Mouse (Mus musculus): ENCODE results near the gene Snai3. TPM values are rescaled to one million over a fixed set of nuclear protein-coding genes. Genes with fewer than 3 reads are reported as not detected.
A peak's percentile ranks its signal among the peaks of the same experiment; 100 is the strongest.

The Snai3 gene
- total and polyA plus RNA-seq, 2 experiments from 2014 or later: 0.61 TPM; not detected in 1

- no peak overlapping the region for H3K27ac ChIP-seq (ENCODE audit: low read depth)
- no peak overlapping the region for H3K9ac ChIP-seq (replicated peaks; ENCODE audit: low read depth, low read length)
- H3K27me3 ChIP-seq (ENCODE audit: control insufficient read depth, insufficient read depth, low read length): no peaks in the 10 kb centered on the region
- H3K4me3 ChIP-seq (ENCODE audit: low read depth, low read length): no peak overlapping the region
- no peak overlapping the region for H3K4me2 ChIP-seq (ENCODE audit: low read depth, low read length)
- ATAC-seq (ENCODE audit: insufficient read depth, low read depth): no peak
- peaks cover 89% of the 10 kb centered on the region for H3K36me3 ChIP-seq (replicated peaks; ENCODE audit: control insufficient read depth, insufficient read depth, low read length)
- TF ChIP-seq CTCF (IDR thresholded peaks at IDR 0.05; ENCODE audit: low read depth) (no peak), EP300 (IDR thresholded peaks at IDR 0.05; ENCODE audit: low read depth) (no peak)
- no peaks in the 10 kb centered on the region for H3K4me1 ChIP-seq (ENCODE audit: control insufficient read depth, insufficient read depth)
- H3K9me3 ChIP-seq (replicated peaks; ENCODE audit: control insufficient read depth, low read length): no peaks in the 10 kb centered on the region
- 84% methylated on average over 12 of the region's 12 CpGs for WGBS
- DNase-seq (ENCODE audit: low spot score): no peak
These were observed 24.3 kb upstream of the Snai3 start for GRCm38 (mm10) chr8:122484831-122485230.

DNA sequence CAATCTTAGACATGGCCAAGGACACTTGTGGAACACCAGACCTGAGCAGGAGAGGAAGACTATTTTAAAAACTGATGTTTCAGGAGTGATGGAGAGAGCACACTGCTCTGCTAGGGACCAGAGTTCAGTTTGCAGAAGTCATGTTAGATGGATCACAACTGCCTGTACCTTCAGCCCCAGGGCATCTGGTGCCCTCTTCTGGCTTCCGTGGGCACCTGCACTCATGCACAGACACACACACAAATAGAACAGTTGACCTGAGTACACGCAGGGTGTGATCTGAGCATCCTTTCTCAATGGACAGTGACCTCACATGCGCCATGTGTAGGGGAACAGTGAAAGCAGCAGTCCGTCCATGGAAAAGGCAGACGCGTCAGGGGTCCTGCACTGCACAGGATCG, 23.3 kb upstream of the Snai3 start:
- Histone ChIP-seq H3K27me3 (ENCODE audit: control insufficient read depth, insufficient read depth, low read length) (no peaks in the 10 kb centered on the region), H3K36me3 (replicated peaks; ENCODE audit: control insufficient read depth, insufficient read depth, low read length) (peaks cover 89% of the 10 kb centered on the region), H3K4me1 (ENCODE audit: control insufficient read depth, insufficient read depth) (no peaks in the 10 kb centered on the region), H3K9me3 (replicated peaks; ENCODE audit: control insufficient read depth, low read length) (no peaks in the 10 kb centered on the region), H3K4me2 (ENCODE audit: low read depth, low read length) (no peak overlapping the region), H3K9ac (replicated peaks; ENCODE audit: low read depth, low read length) (no peak overlapping the region), H3K4me3 (ENCODE audit: low read depth, low read length) (no peak overlapping the region), H3K27ac (ENCODE audit: low read depth) (no peak overlapping the region)
- 98% methylated on average over 7 of the region's 7 CpGs for WGBS
- DNase-seq (ENCODE audit: low spot score): no peak
- TF ChIP-seq EP300 (IDR thresholded peaks at IDR 0.05; ENCODE audit: low read depth) (no peak), CTCF (IDR thresholded peaks at IDR 0.05; ENCODE audit: low read depth) (peak; percentile 11; the same call in 1 of the 2 replicates)
- ATAC-seq (ENCODE audit: insufficient read depth, low read depth): no peak

DNA sequence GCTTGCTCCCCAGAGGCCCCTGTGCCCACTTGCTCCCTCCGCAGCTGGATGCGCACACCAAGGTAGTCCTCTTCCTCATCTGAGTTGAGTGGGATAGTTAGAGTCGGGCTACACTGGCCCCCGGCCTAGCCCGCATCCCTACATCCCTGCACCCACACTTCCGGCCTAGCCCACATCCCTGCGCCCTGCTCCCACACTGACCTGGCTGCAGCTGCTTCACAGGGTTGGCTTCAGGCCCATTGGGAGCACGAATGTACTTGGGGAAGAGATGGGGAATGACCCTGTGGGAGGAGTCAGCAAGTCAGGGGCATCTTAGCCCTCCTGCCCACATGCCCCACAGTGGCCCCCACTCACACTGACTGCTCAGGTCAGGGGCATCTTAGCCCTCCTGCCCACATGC, 21.9 kb upstream of the Snai3 start:
- ATAC-seq (ENCODE audit: insufficient read depth, low read depth): no peak
- Histone ChIP-seq H3K4me1 (ENCODE audit: control insufficient read depth, insufficient read depth) (no peaks in the 10 kb centered on the region), H3K27ac (ENCODE audit: low read depth) (no peak overlapping the region), H3K4me2 (ENCODE audit: low read depth, low read length) (no peak overlapping the region), H3K4me3 (ENCODE audit: low read depth, low read length) (no peak overlapping the region), H3K9ac (replicated peaks; ENCODE audit: low read depth, low read length) (no peak overlapping the region), H3K9me3 (replicated peaks; ENCODE audit: control insufficient read depth, low read length) (no peaks in the 10 kb centered on the region), H3K27me3 (ENCODE audit: control insufficient read depth, insufficient read depth, low read length) (no peaks in the 10 kb centered on the region), H3K36me3 (replicated peaks; ENCODE audit: control insufficient read depth, insufficient read depth, low read length) (peaks cover 93% of the 10 kb centered on the region)
- no peak for DNase-seq (ENCODE audit: low spot score)
- TF ChIP-seq EP300 (IDR thresholded peaks at IDR 0.05; ENCODE audit: low read depth) (no peak), CTCF (IDR thresholded peaks at IDR 0.05; ENCODE audit: low read depth) (no peak)
- WGBS: 83% methylated on average over 8 of the region's 8 CpGs

DNA sequence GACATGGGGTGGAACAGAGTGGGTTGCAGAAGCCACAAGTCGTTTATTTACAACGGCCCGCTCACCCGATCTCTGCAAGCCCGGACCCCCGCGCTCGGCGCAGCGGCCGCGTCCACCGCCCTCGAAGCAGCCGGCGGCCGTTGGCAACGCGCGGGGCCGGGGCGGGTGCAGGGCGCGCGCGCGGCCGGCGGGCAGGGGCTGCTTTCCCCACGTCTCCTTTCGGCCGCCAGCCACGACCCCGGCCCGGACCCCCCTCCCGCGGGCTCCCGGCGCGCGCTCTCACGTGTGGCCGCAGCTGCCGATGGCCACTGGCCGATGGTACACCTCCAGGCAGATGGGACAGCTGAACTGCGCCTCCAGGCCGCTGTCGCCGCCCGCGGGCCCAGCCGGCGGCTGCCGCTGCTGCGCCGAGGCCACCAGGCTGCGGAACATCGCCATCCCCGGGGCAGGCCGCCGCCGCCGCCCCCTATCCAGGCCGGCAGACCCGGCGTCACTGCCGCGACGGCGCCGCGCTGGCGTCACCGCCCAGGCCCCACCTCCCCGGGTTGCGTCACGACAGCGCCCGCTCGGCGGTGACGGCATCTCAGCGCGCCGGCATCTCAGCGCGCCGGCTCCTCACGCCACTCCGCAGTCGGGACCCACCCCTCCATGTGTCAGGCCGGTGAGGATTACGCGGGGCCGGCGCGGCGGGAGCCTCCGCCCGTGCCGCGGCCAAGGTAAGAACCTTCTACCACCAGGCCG, 15.2 kb upstream of the Snai3 start, which contains the start of the genes Rnf166 and Ctu2:
TSS of gene Rnf166 (minus strand) at position 485 of the 741 bp plus-strand sequence.
TSS of gene Ctu2 (plus strand) at position 564 of the 741 bp plus-strand sequence.
- Histone ChIP-seq H3K4me3 (ENCODE audit: low read depth, low read length) (peak within 1 kb of the TSS; percentile 92), H3K36me3 (replicated peaks; ENCODE audit: control insufficient read depth, insufficient read depth, low read length) (peaks cover 40% of the 10 kb centered on the region), H3K4me2 (ENCODE audit: low read depth, low read length) (peak within 1 kb of the TSS; percentile 81), H3K9ac (replicated peaks; ENCODE audit: low read depth, low read length) (peak within 1 kb of the TSS; percentile 86), H3K4me1 (ENCODE audit: control insufficient read depth, insufficient read depth) (peaks cover 11% of the 10 kb centered on the region; the same call in 1 of the 2 replicates), H3K27ac (ENCODE audit: low read depth) (peak within 1 kb of the TSS; percentile 87), H3K9me3 (replicated peaks; ENCODE audit: control insufficient read depth, low read length) (no peaks in the 10 kb centered on the region), H3K27me3 (ENCODE audit: control insufficient read depth, insufficient read depth, low read length) (no peaks in the 10 kb centered on the region)
- under 1% methylated on average over 76 of the region's 103 CpGs for WGBS
- peak; percentile 94 for ATAC-seq (ENCODE audit: insufficient read depth, low read depth)
- no peak for TF ChIP-seq CTCF (IDR thresholded peaks at IDR 0.05; ENCODE audit: low read depth)
- 0 out of 2 replicates have a peak, but pooled peaks have one; percentile 38 for TF ChIP-seq EP300 (IDR thresholded peaks at IDR 0.05; ENCODE audit: low read depth)
- peak; percentile 79 for DNase-seq (ENCODE audit: low spot score)

DNA sequence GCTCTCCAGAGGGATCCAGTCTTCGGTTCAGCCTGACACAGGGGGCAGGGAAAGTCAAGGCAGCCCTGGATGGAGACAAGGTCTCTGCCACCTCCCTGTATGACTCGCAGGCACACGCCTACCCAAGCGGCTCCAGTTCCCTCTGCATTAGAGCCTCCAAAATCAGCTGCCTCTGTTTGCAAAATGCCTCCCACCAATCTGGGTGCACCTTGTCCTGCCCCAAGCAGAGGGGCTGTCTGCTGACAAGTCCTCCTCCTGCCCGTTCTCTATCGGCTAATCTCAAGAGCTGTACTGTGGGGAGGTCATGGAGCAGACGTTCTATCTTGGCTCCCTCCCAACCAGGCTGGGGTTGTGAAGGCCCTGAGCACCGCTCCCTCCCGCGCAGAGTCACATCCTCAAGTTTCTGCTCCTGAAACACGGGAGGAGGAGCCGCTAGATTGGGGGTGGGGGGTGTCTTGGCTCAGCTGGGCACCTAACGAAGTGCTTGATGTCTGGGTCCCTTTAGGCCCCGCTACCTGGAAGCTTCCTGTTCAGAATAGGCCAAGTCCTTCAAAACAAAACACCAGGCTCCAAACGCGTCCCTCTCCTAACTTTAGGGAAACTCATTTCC, 14.5 kb upstream of the Snai3 start:
- Histone ChIP-seq H3K4me2 (ENCODE audit: low read depth, low read length) (peak overlapping the region; percentile 81), H3K36me3 (replicated peaks; ENCODE audit: control insufficient read depth, insufficient read depth, low read length) (peaks cover 40% of the 10 kb centered on the region), H3K9me3 (replicated peaks; ENCODE audit: control insufficient read depth, low read length) (no peaks in the 10 kb centered on the region), H3K9ac (replicated peaks; ENCODE audit: low read depth, low read length) (peak overlapping the region; percentile 86), H3K27ac (ENCODE audit: low read depth) (peak overlapping the region; percentile 87), H3K27me3 (ENCODE audit: control insufficient read depth, insufficient read depth, low read length) (no peaks in the 10 kb centered on the region), H3K4me3 (ENCODE audit: low read depth, low read length) (peak overlapping the region; percentile 92), H3K4me1 (ENCODE audit: control insufficient read depth, insufficient read depth) (peaks cover 11% of the 10 kb centered on the region; the same call in 1 of the 2 replicates)
- under 1% methylated on average over 16 of the region's 16 CpGs for WGBS
- no peak for TF ChIP-seq CTCF (IDR thresholded peaks at IDR 0.05; ENCODE audit: low read depth)
- no peak for TF ChIP-seq EP300 (IDR thresholded peaks at IDR 0.05; ENCODE audit: low read depth)
- peak; percentile 34 for ATAC-seq (ENCODE audit: insufficient read depth, low read depth)
- DNase-seq (ENCODE audit: low spot score): peak; percentile 69
